Mouse (Mus musculus): ENCODE results near the gene Acacb. TPM values are rescaled to one million over a fixed set of nuclear protein-coding genes. Genes with fewer than 3 reads are reported as not detected.
A peak's percentile ranks its signal among the peaks of the same experiment; 100 is the strongest.

Gene Acacb
- polyA plus RNA-seq, 2 experiments = 2.7 to 4.9 TPM

DNA sequence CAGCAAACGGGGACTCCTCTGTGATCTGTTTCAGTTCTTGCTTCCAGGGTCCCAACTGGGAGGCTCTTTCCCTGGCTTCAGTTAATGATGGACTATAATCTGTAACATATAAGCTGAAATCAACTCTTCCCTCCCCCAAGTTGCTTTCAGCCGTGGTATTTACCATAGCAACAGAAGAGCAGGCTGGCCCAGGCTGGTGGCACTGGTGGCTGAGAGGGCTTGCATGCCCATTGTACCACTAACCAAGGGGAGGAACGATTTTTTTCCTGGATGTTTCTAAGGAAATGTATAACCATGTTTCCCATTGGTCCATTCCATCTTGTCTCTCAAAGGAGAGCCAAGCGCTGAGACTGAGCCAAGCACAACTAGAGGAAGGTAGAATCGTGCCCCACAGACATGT, 142.1 kb downstream of the Acacb start:
- DNase-seq (ENCODE audit: low spot score) (no peak), ATAC-seq (ENCODE audit: low FRiP score, low read depth) (no peak)
- H3K36me3 ChIP-seq (ENCODE audit: control insufficient read depth, insufficient read depth, low read length) = no peaks in the 10 kb centered on the region
- H3K4me3 ChIP-seq (replicated peaks; ENCODE audit: low read length) = no peak overlapping the region
- no peak overlapping the region for H3K9ac ChIP-seq (ENCODE audit: low read depth, low read length, severe bottlenecking)
- no peaks in the 10 kb centered on the region for H3K27me3 ChIP-seq (ENCODE audit: control insufficient read depth, insufficient read depth, low read length)
- H3K4me1 ChIP-seq (ENCODE audit: control insufficient read depth, insufficient read depth, low read length) = no peaks in the 10 kb centered on the region
- no peak overlapping the region for H3K27ac ChIP-seq (replicated peaks; ENCODE audit: low read depth, low read length)
- no peak for TF ChIP-seq POLR2A (IDR thresholded peaks at IDR 0.05; ENCODE audit: borderline replicate concordance, extremely low read depth, insufficient read depth, insufficient read length)
- H3K4me2 ChIP-seq (replicated peaks; ENCODE audit: low read depth, low read length, severe bottlenecking) = no peak overlapping the region
- 82% methylated on average over 5 of the region's 5 CpGs for WGBS
- no peaks in the 10 kb centered on the region for H3K9me3 ChIP-seq (ENCODE audit: control insufficient read depth, low read length)

GRCm38 (mm10) chr5:114288874-114289273, 142.5 kb downstream of the Acacb start, which contains the start of gene Myo1h:
Myo1h (plus strand) TSS chr5:114289166.
- Histone ChIP-seq H3K36me3 (ENCODE audit: control insufficient read depth, insufficient read depth, low read length) (no peaks in the 10 kb centered on the region), H3K4me2 (replicated peaks; ENCODE audit: low read depth, low read length, severe bottlenecking) (no peak within 1 kb of the TSS), H3K4me1 (ENCODE audit: control insufficient read depth, insufficient read depth, low read length) (no peaks in the 10 kb centered on the region), H3K27me3 (ENCODE audit: control insufficient read depth, insufficient read depth, low read length) (no peaks in the 10 kb centered on the region), H3K27ac (replicated peaks; ENCODE audit: low read depth, low read length) (no peak within 1 kb of the TSS), H3K9ac (ENCODE audit: low read depth, low read length, severe bottlenecking) (no peak within 1 kb of the TSS), H3K4me3 (replicated peaks; ENCODE audit: low read length) (no peak within 1 kb of the TSS), H3K9me3 (ENCODE audit: control insufficient read depth, low read length) (no peaks in the 10 kb centered on the region)
- no peak for TF ChIP-seq POLR2A (IDR thresholded peaks at IDR 0.05; ENCODE audit: borderline replicate concordance, extremely low read depth, insufficient read depth, insufficient read length)
- 34% methylated on average over 13 of the region's 13 CpGs for WGBS
- DNase-seq (ENCODE audit: low spot score) = no peak
- no peak for ATAC-seq (ENCODE audit: low FRiP score, low read depth)

GRCm38 (mm10) chr5:114290004-114290403, 143.7 kb downstream of the Acacb start:
- ATAC-seq (ENCODE audit: low FRiP score, low read depth) = no peak
- H3K27ac ChIP-seq (replicated peaks; ENCODE audit: low read depth, low read length) = no peak overlapping the region

DNA sequence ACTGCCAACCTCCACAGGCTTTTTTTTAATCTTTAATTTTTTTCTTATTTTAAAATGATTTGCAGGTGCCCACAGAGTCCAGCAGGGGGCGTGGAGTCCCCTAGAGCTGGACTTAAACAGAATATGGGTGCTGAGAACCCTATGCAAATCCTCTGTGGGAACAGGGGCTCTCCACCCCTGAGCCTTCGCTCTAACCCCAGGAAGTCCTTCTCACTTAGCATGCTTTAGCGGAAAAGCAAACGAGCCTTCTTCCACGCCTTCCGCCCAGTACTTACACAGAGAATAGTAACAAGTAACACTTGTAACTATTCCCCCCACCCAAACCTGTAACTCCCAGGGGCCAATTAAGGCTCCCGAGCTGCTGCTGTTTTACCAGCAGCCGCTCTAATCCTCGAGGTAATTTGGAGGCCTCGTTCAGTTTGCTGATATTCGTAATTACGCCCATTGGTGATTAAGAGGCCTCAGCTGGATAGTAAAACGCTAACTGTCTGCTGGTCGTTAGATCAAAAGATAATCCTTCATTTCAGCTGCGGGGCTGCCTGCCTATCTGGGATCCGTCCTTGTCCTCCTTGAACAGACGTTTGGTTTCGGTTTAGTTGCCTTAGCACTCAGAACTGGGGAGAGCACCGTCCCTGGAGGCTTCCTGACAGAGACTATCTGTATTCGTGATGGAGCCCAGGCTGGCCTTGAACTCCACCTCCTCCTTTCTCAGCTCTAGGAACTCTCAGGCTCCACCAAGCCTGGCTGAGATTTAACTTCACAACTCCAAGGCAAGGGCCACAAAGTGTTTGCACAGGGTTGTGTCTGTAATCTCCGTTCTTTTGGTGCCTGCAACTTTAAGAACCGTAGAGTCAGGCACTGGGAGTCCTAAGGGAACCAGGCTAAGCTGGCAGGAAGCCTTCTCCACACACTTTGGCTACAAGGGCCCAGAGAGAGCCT, 150.6 kb downstream of the Acacb start:
- H3K9ac ChIP-seq (ENCODE audit: low read depth, low read length, severe bottlenecking) = no peak overlapping the region
- WGBS = 14% methylated on average over 22 of the region's 22 CpGs

More at GRCm38 (mm10) chr5:114290004-114290403, 143.7 kb downstream of the Acacb start:
- no peaks in the 10 kb centered on the region for H3K4me1 ChIP-seq (ENCODE audit: control insufficient read depth, insufficient read depth, low read length)
- no peak overlapping the region for H3K4me3 ChIP-seq (replicated peaks; ENCODE audit: low read length)
- no peaks in the 10 kb centered on the region for H3K36me3 ChIP-seq (ENCODE audit: control insufficient read depth, insufficient read depth, low read length)
- no peaks in the 10 kb centered on the region for H3K9me3 ChIP-seq (ENCODE audit: control insufficient read depth, low read length)
- H3K9ac ChIP-seq (ENCODE audit: low read depth, low read length, severe bottlenecking) = no peak overlapping the region
- H3K4me2 ChIP-seq (replicated peaks; ENCODE audit: low read depth, low read length, severe bottlenecking) = no peak overlapping the region
- WGBS = 61% methylated on average over 3 of the region's 3 CpGs
- H3K27me3 ChIP-seq (ENCODE audit: control insufficient read depth, insufficient read depth, low read length) = no peaks in the 10 kb centered on the region
- no peak for DNase-seq (ENCODE audit: low spot score)
- TF ChIP-seq POLR2A (IDR thresholded peaks at IDR 0.05; ENCODE audit: borderline replicate concordance, extremely low read depth, insufficient read depth, insufficient read length) = no peak

GRCm38 (mm10) chr5:114298212-114298894, 152.0 kb downstream of the Acacb start:
- H3K36me3 ChIP-seq (ENCODE audit: control insufficient read depth, insufficient read depth, low read length) = no peaks in the 10 kb centered on the region
- H3K9me3 ChIP-seq (ENCODE audit: control insufficient read depth, low read length) = no peaks in the 10 kb centered on the region
- WGBS = 41% methylated on average over 18 of the region's 18 CpGs
- H3K27ac ChIP-seq (replicated peaks; ENCODE audit: low read depth, low read length) = no peak overlapping the region
- ATAC-seq (ENCODE audit: low FRiP score, low read depth) (no peak), DNase-seq (ENCODE audit: low spot score) (peak; percentile 53)
- no peak overlapping the region for H3K9ac ChIP-seq (ENCODE audit: low read depth, low read length, severe bottlenecking)
- H3K4me2 ChIP-seq (replicated peaks; ENCODE audit: low read depth, low read length, severe bottlenecking) = no peak overlapping the region
- H3K27me3 ChIP-seq (ENCODE audit: control insufficient read depth, insufficient read depth, low read length) = no peaks in the 10 kb centered on the region
- no peak for TF ChIP-seq POLR2A (IDR thresholded peaks at IDR 0.05; ENCODE audit: borderline replicate concordance, extremely low read depth, insufficient read depth, insufficient read length)
- peaks cover 3% of the 10 kb centered on the region; the same call in 1 of the 2 replicates for H3K4me1 ChIP-seq (ENCODE audit: control insufficient read depth, insufficient read depth, low read length)
- no peak overlapping the region for H3K4me3 ChIP-seq (replicated peaks; ENCODE audit: low read length)

More for the DNA sequence above, 150.6 kb downstream of the Acacb start:
- Histone ChIP-seq H3K27ac (replicated peaks; ENCODE audit: low read depth, low read length) (no peak overlapping the region), H3K4me1 (ENCODE audit: control insufficient read depth, insufficient read depth, low read length) (peaks cover 3% of the 10 kb centered on the region; the same call in 1 of the 2 replicates), H3K4me3 (replicated peaks; ENCODE audit: low read length) (no peak overlapping the region), H3K4me2 (replicated peaks; ENCODE audit: low read depth, low read length, severe bottlenecking) (0 out of 2 replicates have a peak overlapping the region, but pooled peaks have one; percentile 0), H3K36me3 (ENCODE audit: control insufficient read depth, insufficient read depth, low read length) (no peaks in the 10 kb centered on the region), H3K9me3 (ENCODE audit: control insufficient read depth, low read length) (no peaks in the 10 kb centered on the region), H3K27me3 (ENCODE audit: control insufficient read depth, insufficient read depth, low read length) (no peaks in the 10 kb centered on the region)
- TF ChIP-seq POLR2A (IDR thresholded peaks at IDR 0.05; ENCODE audit: borderline replicate concordance, extremely low read depth, insufficient read depth, insufficient read length) = no peak
- no peak for ATAC-seq (ENCODE audit: low FRiP score, low read depth)
- DNase-seq (ENCODE audit: low spot score) = no peak
